Mouse (Mus musculus) myocyte (in vitro differentiated cells): ENCODE results near the gene Gm14151.
"Not testable (repeated sequence)": the region's sequence is repeated elsewhere in the genome, so short reads cannot be mapped to it uniquely, and the experiment has no call there.

ENCODE experiments used
- E2F4 ChIP-seq: IDR thresholded peaks from one replicate; pipeline ENCODE4 v1.6.1; 2011; ENCODE audit warnings: mild to moderate bottlenecking, control low read depth, moderate library complexity; ENCODE audit not compliant: insufficient read depth
- MYOD1 ChIP-seq, 3 experiments: IDR thresholded peaks; one replicate each; pipeline ENCODE4 v1.6.1; 2011; ENCODE audit warnings: control low read depth in 2 of 3, low read depth in 2 of 3, mild to moderate bottlenecking in 2 of 3, moderate library complexity in 1 of 3; ENCODE audit not compliant: insufficient read length in 2 of 3, control insufficient read depth in 1 of 3
- POLR2A ChIP-seq: IDR thresholded peaks from one replicate; pipeline ENCODE4 v1.6.1; 2011; ENCODE audit warnings: low read depth, mild to moderate bottlenecking, control low read depth, moderate library complexity; ENCODE audit not compliant: insufficient read length

- not testable (repeated sequence) for TF ChIP-seq POLR2A; E2F4; MYOD1 (IDR thresholded peaks at IDR 0.05; ENCODE audit: control insufficient read depth in 1 of 3, insufficient read length in 2 of 3, low read depth in 2 of 3)
These were observed at the start of gene Gm14151 for GRCm38 (mm10) chr2:151092250-151092649.
